Mouse (Mus musculus): ENCODE data around the gene Tmppe. TPM values are rescaled to one million over a fixed set of nuclear protein-coding genes. Genes with fewer than 3 reads are reported as not detected.
"Not testable (repeated sequence)": the region's sequence is repeated elsewhere in the genome, so short reads cannot be mapped to it uniquely, and the experiment has no call there.

Tmppe gene
- polyA plus RNA-seq, 1 experiment from 2014 or later: 9.9 TPM

DNA sequence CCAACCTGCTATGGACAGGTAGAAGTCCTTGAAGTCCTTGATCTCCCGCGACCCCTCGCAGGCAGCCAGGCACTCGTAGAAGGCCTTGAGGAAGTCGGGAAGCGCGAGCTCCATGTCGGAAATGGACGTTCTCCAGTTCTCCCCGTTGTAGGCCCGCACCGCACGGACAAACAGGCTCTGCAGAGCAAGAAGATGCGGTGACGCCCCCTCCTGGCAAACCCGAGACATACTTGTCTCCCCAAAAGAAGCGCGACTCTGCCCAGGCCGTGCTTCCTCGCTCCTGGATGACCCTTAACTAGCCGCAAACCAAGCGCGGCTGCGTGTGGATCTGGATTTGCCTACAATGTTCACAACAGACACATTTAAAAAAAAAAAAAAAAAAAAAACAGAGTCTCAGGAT lies 16.2 kb upstream of the Tmppe start:
- no peaks in the 10 kb centered on the region for H3K9me3 ChIP-seq
- no peak overlapping the region for H3K4me2 ChIP-seq
- WGBS: 92% methylated on average over 24 of the region's 24 CpGs
- H3K36me3 ChIP-seq: peaks cover 35% of the 10 kb centered on the region; the same call in 1 of the 2 replicates
- no peaks in the 10 kb centered on the region for H3K27me3 ChIP-seq (replicated peaks)
- no peak overlapping the region for H3K27ac ChIP-seq
- H3K4me1 ChIP-seq: peaks cover 18% of the 10 kb centered on the region; the same call in 1 of the 2 replicates
- no peak for ATAC-seq (ENCODE audit: insufficient read depth, low FRiP score, low read depth)
- no peak overlapping the region for H3K9ac ChIP-seq
- no peak overlapping the region for H3K4me3 ChIP-seq (replicated peaks)

DNA sequence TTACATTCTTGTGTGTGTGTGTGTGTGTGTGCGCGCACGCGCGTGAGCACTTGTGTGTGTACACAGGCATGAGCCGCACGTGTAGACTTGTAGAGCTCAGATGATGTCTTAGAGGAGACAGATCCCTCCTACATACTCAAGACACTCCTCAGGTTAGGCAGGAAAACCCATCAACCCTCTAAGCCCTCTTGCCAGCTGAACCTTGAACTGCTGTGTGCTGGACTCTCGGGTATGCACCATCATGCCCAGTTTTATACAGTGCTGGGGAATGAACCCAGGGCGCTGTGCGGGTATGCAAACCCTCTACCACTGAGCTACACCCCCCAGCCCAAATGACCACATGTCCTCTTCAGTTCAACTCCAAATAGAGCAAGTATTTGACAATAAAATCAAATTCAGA lies 15.7 kb upstream of the Tmppe start:
- Histone ChIP-seq H3K9me3 (no peaks in the 10 kb centered on the region), H3K4me2 (no peak overlapping the region), H3K36me3 (peaks cover 30% of the 10 kb centered on the region; the same call in 1 of the 2 replicates), H3K9ac (no peak overlapping the region), H3K27ac (no peak overlapping the region), H3K27me3 (replicated peaks) (no peaks in the 10 kb centered on the region), H3K4me1 (peaks cover 18% of the 10 kb centered on the region; the same call in 1 of the 2 replicates), H3K4me3 (replicated peaks) (no peak overlapping the region)
- ATAC-seq (ENCODE audit: insufficient read depth, low FRiP score, low read depth): no peak
- 95% methylated on average over 10 of the region's 10 CpGs for WGBS

DNA sequence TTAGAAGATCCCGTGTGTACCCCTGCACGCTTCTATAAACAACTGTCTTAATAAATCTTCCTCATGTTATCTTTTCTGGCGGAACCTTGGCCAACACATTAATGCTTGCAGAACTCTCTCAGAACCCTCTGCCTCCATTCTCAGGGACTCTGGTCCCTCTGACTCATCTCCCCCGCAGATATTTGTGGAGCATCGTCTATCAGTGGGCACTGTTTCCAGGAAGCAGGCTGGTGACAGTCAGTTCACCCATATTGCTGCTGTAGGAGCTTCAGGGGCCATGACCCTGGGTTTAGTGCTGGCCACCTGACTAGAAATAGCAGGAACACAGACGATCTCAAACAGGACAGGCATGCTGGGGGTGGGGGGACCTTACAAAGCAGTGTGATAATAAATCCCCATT lies 13.8 kb upstream of the Tmppe start:
- Histone ChIP-seq H3K9ac (no peak overlapping the region), H3K4me3 (replicated peaks) (no peak overlapping the region), H3K9me3 (no peaks in the 10 kb centered on the region), H3K27me3 (replicated peaks) (no peaks in the 10 kb centered on the region), H3K27ac (no peak overlapping the region), H3K4me1 (peaks cover 18% of the 10 kb centered on the region), H3K4me2 (no peak overlapping the region), H3K36me3 (peaks cover 26% of the 10 kb centered on the region; the same call in 1 of the 2 replicates)
- 38% methylated on average over 6 of the region's 6 CpGs for WGBS
- no peak for ATAC-seq (ENCODE audit: insufficient read depth, low FRiP score, low read depth)

DNA sequence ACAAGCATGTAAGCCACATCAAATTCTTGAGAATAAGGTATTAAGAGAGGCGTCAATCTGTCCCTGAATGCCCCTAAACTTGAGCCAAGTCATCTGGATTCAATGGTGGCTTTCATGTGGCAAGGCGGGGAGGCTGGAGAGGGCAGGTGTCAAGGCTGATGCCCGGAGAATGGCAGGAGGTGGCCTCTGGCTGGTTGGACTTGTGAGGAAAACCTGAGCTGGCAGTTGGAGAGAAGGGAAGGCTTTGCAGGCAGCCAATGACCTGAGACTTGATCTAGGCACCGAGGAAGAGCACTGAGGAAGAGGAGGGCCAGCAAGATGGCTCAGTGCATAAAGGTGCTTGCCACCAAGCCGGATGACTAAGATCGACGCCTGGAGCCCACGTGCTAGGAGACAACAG lies 12.6 kb upstream of the Tmppe start:
- Histone ChIP-seq H3K4me3 (replicated peaks) (no peak overlapping the region), H3K27ac (no peak overlapping the region), H3K9me3 (no peaks in the 10 kb centered on the region), H3K9ac (no peak overlapping the region), H3K4me2 (no peak overlapping the region; the same call in 1 of the 2 replicates), H3K27me3 (replicated peaks) (no peaks in the 10 kb centered on the region), H3K36me3 (0 out of 2 replicates have a peak, but pooled peaks cover 19% of the 10 kb centered on the region), H3K4me1 (peaks cover 18% of the 10 kb centered on the region)
- 88% methylated on average over 8 of the region's 8 CpGs for WGBS
- ATAC-seq (ENCODE audit: insufficient read depth, low FRiP score, low read depth): no peak

- 0 out of 2 replicates have a peak, but pooled peaks cover 17% of the 10 kb centered on the region for H3K36me3 ChIP-seq
Measured at GRCm38 (mm10) chr9:114388701-114389370, 12.1 kb upstream of the Tmppe start.

GRCm38 (mm10) chr9:114389371-114389904 lies 11.5 kb upstream of the Tmppe start:
- H3K9ac ChIP-seq: no peak overlapping the region

More at GRCm38 (mm10) chr9:114388701-114389370, 12.1 kb upstream of the Tmppe start:
- 0 out of 2 replicates have a peak overlapping the region, but pooled peaks have one; percentile 8 for H3K27ac ChIP-seq
- H3K27me3 ChIP-seq (replicated peaks): no peaks in the 10 kb centered on the region
- H3K9ac ChIP-seq: no peak overlapping the region
- ATAC-seq (ENCODE audit: insufficient read depth, low FRiP score, low read depth): no peak
- peak overlapping the region; percentile 74 for H3K4me2 ChIP-seq
- WGBS: 60% methylated on average over 3 of the region's 3 CpGs
- peaks cover 18% of the 10 kb centered on the region for H3K4me1 ChIP-seq
- H3K4me3 ChIP-seq (replicated peaks): no peak overlapping the region
- H3K9me3 ChIP-seq: no peaks in the 10 kb centered on the region

GRCm38 (mm10) chr9:114389905-114390748 lies 10.8 kb upstream of the Tmppe start, which contains the start of gene Crtap:
Gene Crtap (minus strand): TSS chr9:114390675.
- Histone ChIP-seq H3K36me3 (0 out of 2 replicates have a peak, but pooled peaks cover 5% of the 10 kb centered on the region), H3K27me3 (replicated peaks) (no peaks in the 10 kb centered on the region), H3K4me2 (peak within 1 kb of the TSS; percentile 74), H3K9me3 (no peaks in the 10 kb centered on the region), H3K9ac (peak within 1 kb of the TSS; percentile 73), H3K27ac (peak within 1 kb of the TSS; percentile 90), H3K4me3 (replicated peaks) (peak within 1 kb of the TSS; percentile 76), H3K4me1 (peaks cover 18% of the 10 kb centered on the region)
- ATAC-seq (ENCODE audit: insufficient read depth, low FRiP score, low read depth): peak; percentile 82
- WGBS: 1% methylated on average over 94 of the region's 96 CpGs

More at GRCm38 (mm10) chr9:114389371-114389904, 11.5 kb upstream of the Tmppe start:
- Histone ChIP-seq H3K4me1 (peaks cover 18% of the 10 kb centered on the region), H3K36me3 (0 out of 2 replicates have a peak, but pooled peaks cover 12% of the 10 kb centered on the region), H3K4me2 (peak overlapping the region; percentile 74), H3K27me3 (replicated peaks) (no peaks in the 10 kb centered on the region), H3K4me3 (replicated peaks) (peak overlapping the region; percentile 76), H3K27ac (0 out of 2 replicates have a peak overlapping the region, but pooled peaks have one; percentile 8), H3K9me3 (no peaks in the 10 kb centered on the region)
- no peak for ATAC-seq (ENCODE audit: insufficient read depth, low FRiP score, low read depth)
- WGBS: 77% methylated on average over 8 of the region's 8 CpGs

DNA sequence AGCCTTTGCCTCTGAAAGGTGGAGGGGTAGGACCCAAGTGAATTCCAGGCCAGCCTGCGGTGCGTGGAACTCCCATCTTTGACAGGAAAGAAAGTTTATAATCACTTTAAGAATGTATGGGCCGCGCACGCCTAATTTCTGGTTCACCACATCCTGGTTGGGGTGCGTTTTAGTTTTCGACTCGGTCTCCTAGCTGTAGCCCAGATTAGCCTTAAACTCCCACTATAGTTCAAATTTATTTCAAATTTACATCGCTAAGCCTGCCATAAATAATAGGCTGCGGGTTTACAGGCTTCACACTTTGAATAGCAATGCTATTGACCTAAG lies 10.2 kb upstream of the Tmppe start:
- Histone ChIP-seq H3K9ac (peak overlapping the region; percentile 73), H3K27me3 (replicated peaks) (no peaks in the 10 kb centered on the region), H3K4me3 (replicated peaks) (peak overlapping the region; percentile 76), H3K4me1 (peaks cover 18% of the 10 kb centered on the region), H3K9me3 (no peaks in the 10 kb centered on the region), H3K36me3 (no peaks in the 10 kb centered on the region), H3K27ac (peak overlapping the region; percentile 90; the same call in 1 of the 2 replicates), H3K4me2 (peak overlapping the region; percentile 74)
- WGBS: 5% methylated on average over 10 of the region's 10 CpGs
- ATAC-seq (ENCODE audit: insufficient read depth, low FRiP score, low read depth): no peak

DNA sequence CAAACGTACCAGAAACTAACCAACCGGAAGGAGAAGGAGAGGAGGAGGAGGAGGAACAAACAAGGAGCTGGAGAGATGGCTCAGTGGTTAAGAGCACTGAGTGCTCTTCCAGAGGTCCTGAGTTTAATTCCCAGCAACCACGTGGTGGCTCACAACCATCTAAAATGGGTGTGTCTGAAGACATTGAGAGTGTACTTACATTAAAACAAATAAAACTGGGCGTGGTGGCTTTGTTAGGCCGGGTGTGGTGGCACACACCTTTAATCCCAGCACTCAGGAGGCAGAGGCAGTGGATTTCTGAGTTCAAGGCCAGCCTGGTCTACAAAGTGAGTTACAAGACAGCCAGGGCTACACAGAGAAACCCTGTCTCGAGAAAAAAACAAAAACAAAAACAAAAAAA lies 6.8 kb upstream of the Tmppe start:
- WGBS: 70% methylated on average over 6 of the region's 6 CpGs
- H3K27me3 ChIP-seq (replicated peaks); H3K4me1 ChIP-seq; H3K4me3 ChIP-seq (replicated peaks); H3K27ac ChIP-seq; H3K9me3 ChIP-seq; H3K4me2 ChIP-seq; H3K36me3 ChIP-seq; H3K9ac ChIP-seq; ATAC-seq (ENCODE audit: insufficient read depth, low FRiP score, low read depth): not testable (repeated sequence)

DNA sequence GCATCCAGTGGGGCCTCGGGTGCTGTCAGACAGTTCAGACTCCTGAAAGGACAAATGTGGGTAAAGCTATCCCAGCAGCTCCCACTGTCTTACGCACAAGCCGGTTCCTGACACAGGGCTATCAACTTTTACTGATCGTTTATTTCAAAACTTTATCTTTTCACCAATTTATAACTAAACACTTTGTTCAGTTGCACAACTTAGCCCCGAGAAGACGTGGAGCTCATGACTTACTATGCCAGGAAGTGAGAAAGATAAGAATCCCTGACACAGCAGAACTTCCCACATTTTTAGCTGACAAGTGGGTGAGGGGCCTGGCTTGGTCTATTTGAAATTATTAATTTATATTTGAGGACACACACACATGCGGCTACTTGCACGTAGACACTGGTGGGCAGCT lies 6.2 kb upstream of the Tmppe start:
- Histone ChIP-seq H3K4me2 (no peak overlapping the region), H3K9ac (no peak overlapping the region), H3K27me3 (replicated peaks) (no peaks in the 10 kb centered on the region), H3K4me3 (replicated peaks) (no peak overlapping the region), H3K27ac (no peak overlapping the region), H3K9me3 (no peaks in the 10 kb centered on the region), H3K4me1 (no peaks in the 10 kb centered on the region; the same call in 1 of the 2 replicates), H3K36me3 (no peaks in the 10 kb centered on the region)
- no peak for ATAC-seq (ENCODE audit: insufficient read depth, low FRiP score, low read depth)
- 71% methylated on average over 8 of the region's 8 CpGs for WGBS

GRCm38 (mm10) chr9:114395258-114395657 lies 5.6 kb upstream of the Tmppe start:
- Histone ChIP-seq H3K4me2 (no peak overlapping the region), H3K4me1 (no peaks in the 10 kb centered on the region; the same call in 1 of the 2 replicates), H3K4me3 (replicated peaks) (no peak overlapping the region), H3K36me3 (no peaks in the 10 kb centered on the region), H3K27ac (no peak overlapping the region), H3K9me3 (no peaks in the 10 kb centered on the region), H3K27me3 (replicated peaks) (no peaks in the 10 kb centered on the region), H3K9ac (no peak overlapping the region)
- ATAC-seq (ENCODE audit: insufficient read depth, low FRiP score, low read depth): no peak
- WGBS: 79% methylated on average over 4 of the region's 4 CpGs

Measured in stomach, embryonic 15.5 days (tissue).